20 mouse cellular contexts compared by ENCODE assay signal in genomic region chr2:128865061-128865460, GRCm38 (mm10). TPM values are rescaled to one million over a fixed set of nuclear protein-coding genes. Genes with fewer than 3 reads are reported as not detected.
DNase-seq lines count a peak whose midpoint lies in the region; ATAC-seq and TF ChIP-seq lines count a peak whose summit lies in the region.
"Had no signal": no experiment of that assay in that cellular context is flagged by ENCODE, and none has a peak within 500 bp of the region (broad histone marks: within the 10 kb centered on the region; RNA-seq: fewer than 3 reads in every experiment).

No protein-coding gene starts in this region.

- H3K27ac ChIP-seq in embryonic facial prominence, embryonic 14.5 days (replicated peaks; ENCODE audit: low read depth, low read length): no peak overlapping the region
- no peak overlapping the region for H3K27ac ChIP-seq in embryonic facial prominence, embryonic 10.5 days (replicated peaks)
- no peak overlapping the region for H3K27ac ChIP-seq in kidney, postnatal 0 days
- no peak overlapping the region for H3K27ac ChIP-seq in kidney, embryonic 15.5 days
- H3K27ac ChIP-seq in forebrain, embryonic 16.5 days (ENCODE audit: low read length): no peak overlapping the region
- H3K27ac ChIP-seq: embryonic facial prominence, embryonic 12.5 days; forebrain, embryonic 12.5 days; heart, embryonic 15.5 days; hindbrain, embryonic 13.5 days; hindbrain, postnatal 0 days had no signal

- ATAC-seq in embryonic facial prominence, embryonic 14.5 days (ENCODE audit: low read depth): no peak
- no peak for ATAC-seq in kidney, postnatal 0 days (replicated peaks; ENCODE audit: low FRiP score, low read depth)
- ATAC-seq in kidney, embryonic 15.5 days (replicated peaks; ENCODE audit: low FRiP score): no peak
- no peak for ATAC-seq in forebrain, embryonic 16.5 days
- ATAC-seq: forebrain, postnatal 0 days; hindbrain, postnatal 0 days had no signal

- no peak for TF ChIP-seq CTCF in kidney, postnatal 0 days (IDR thresholded peaks at IDR 0.05; ENCODE audit: low read depth)

- no peak for DNase-seq in embryonic facial prominence, embryonic 14.5 days (ENCODE audit: low spot score)
- DNase-seq in embryonic facial prominence, embryonic 10.5 days (ENCODE audit: low spot score): no peak
- DNase-seq in kidney, adult 18-20 months: peak; percentile 15
- no peak for DNase-seq in kidney, adult 11 months
- DNase-seq in kidney, postnatal 0 days (ENCODE audit: low spot score): peak; percentile 4
- DNase-seq: adrenal gland, adult 8-10 months; cerebellum, adult 18-20 months; cerebellum, adult 9-11 months; cerebellum, postnatal 36 days; forebrain, postnatal 0 days; gastrocnemius, postnatal 36 days; heart, adult 18-20 months; heart, postnatal 14 days had no signal

- no peaks in the 10 kb centered on the region for H3K9me3 ChIP-seq in embryonic facial prominence, embryonic 14.5 days (ENCODE audit: control insufficient read depth, low read length)
- no peaks in the 10 kb centered on the region for H3K9me3 ChIP-seq in embryonic facial prominence, embryonic 10.5 days
- H3K9me3 ChIP-seq in kidney, postnatal 0 days (replicated peaks; ENCODE audit: low read length): no peaks in the 10 kb centered on the region
- H3K9me3 ChIP-seq in kidney, embryonic 15.5 days (replicated peaks): no peaks in the 10 kb centered on the region
- no peaks in the 10 kb centered on the region for H3K9me3 ChIP-seq in forebrain, embryonic 16.5 days (ENCODE audit: control insufficient read depth, low read length)
- H3K9me3 ChIP-seq: embryonic facial prominence, embryonic 12.5 days; forebrain, embryonic 12.5 days; heart, embryonic 15.5 days; hindbrain, embryonic 13.5 days had no signal

- H3K9ac ChIP-seq in embryonic facial prominence, embryonic 14.5 days (ENCODE audit: low read depth, low read length): no peak overlapping the region
- no peak overlapping the region for H3K9ac ChIP-seq in kidney, postnatal 0 days (ENCODE audit: low read depth, low read length)
- no peak overlapping the region for H3K9ac ChIP-seq in kidney, embryonic 15.5 days
- H3K9ac ChIP-seq in forebrain, embryonic 16.5 days (replicated peaks; ENCODE audit: low read depth, low read length): no peak overlapping the region
- H3K9ac ChIP-seq: embryonic facial prominence, embryonic 12.5 days; forebrain, embryonic 12.5 days; forebrain, postnatal 0 days; heart, embryonic 15.5 days; hindbrain, embryonic 13.5 days had no signal

- H3K36me3 ChIP-seq in embryonic facial prominence, embryonic 14.5 days (ENCODE audit: control insufficient read depth, insufficient read depth, low read length): no peaks in the 10 kb centered on the region
- no peaks in the 10 kb centered on the region for H3K36me3 ChIP-seq in embryonic facial prominence, embryonic 10.5 days (replicated peaks)
- no peaks in the 10 kb centered on the region for H3K36me3 ChIP-seq in kidney, postnatal 0 days (ENCODE audit: insufficient read depth, low read length)
- H3K36me3 ChIP-seq in kidney, embryonic 15.5 days: no peaks in the 10 kb centered on the region
- no peaks in the 10 kb centered on the region for H3K36me3 ChIP-seq in forebrain, embryonic 16.5 days (ENCODE audit: control insufficient read depth, insufficient read depth)
- H3K36me3 ChIP-seq: embryonic facial prominence, embryonic 12.5 days; forebrain, embryonic 12.5 days; heart, embryonic 15.5 days; hindbrain, embryonic 13.5 days had no signal

- peak overlapping the region; percentile 18; the same call in 1 of the 2 replicates for H3K4me2 ChIP-seq in embryonic facial prominence, embryonic 14.5 days (ENCODE audit: low read depth, low read length)
- H3K4me2 ChIP-seq in kidney, postnatal 0 days (ENCODE audit: low read length): no peak overlapping the region
- H3K4me2 ChIP-seq in kidney, embryonic 15.5 days: no peak overlapping the region
- H3K4me2 ChIP-seq in forebrain, embryonic 16.5 days (ENCODE audit: low read length): no peak overlapping the region

- H3K4me1 ChIP-seq in embryonic facial prominence, embryonic 14.5 days (ENCODE audit: control insufficient read depth, insufficient read depth, low read length): no peaks in the 10 kb centered on the region; the same call in 1 of the 2 replicates
- peaks cover 18% of the 10 kb centered on the region for H3K4me1 ChIP-seq in embryonic facial prominence, embryonic 10.5 days
- H3K4me1 ChIP-seq in kidney, postnatal 0 days (replicated peaks; ENCODE audit: insufficient read depth, low read length): no peaks in the 10 kb centered on the region; the same call in 1 of the 2 replicates
- peaks cover 17% of the 10 kb centered on the region for H3K4me1 ChIP-seq in kidney, embryonic 15.5 days
- H3K4me1 ChIP-seq in forebrain, embryonic 16.5 days (replicated peaks; ENCODE audit: control insufficient read depth, insufficient read depth, low read length): peaks cover 7% of the 10 kb centered on the region
- H3K4me1 ChIP-seq: embryonic facial prominence, embryonic 12.5 days had no signal

- no peak overlapping the region for H3K4me3 ChIP-seq in embryonic facial prominence, embryonic 14.5 days (ENCODE audit: low read depth, low read length)
- H3K4me3 ChIP-seq in embryonic facial prominence, embryonic 10.5 days: no peak overlapping the region
- H3K4me3 ChIP-seq in kidney, postnatal 0 days (replicated peaks; ENCODE audit: low read depth, low read length): no peak overlapping the region
- H3K4me3 ChIP-seq in kidney, embryonic 15.5 days (replicated peaks): no peak overlapping the region
- H3K4me3 ChIP-seq in forebrain, embryonic 16.5 days (replicated peaks; ENCODE audit: low read length): no peak overlapping the region
- H3K4me3 ChIP-seq: embryonic facial prominence, embryonic 12.5 days had no signal

- 37% methylated on average over 3 of the region's 3 CpGs for WGBS in embryonic facial prominence, embryonic 14.5 days
- 52% methylated on average over 3 of the region's 3 CpGs for WGBS in embryonic facial prominence, embryonic 10.5 days
- 11% methylated on average over 3 of the region's 3 CpGs for WGBS in kidney, postnatal 0 days
- WGBS in kidney, embryonic 15.5 days: 31% methylated on average over 3 of the region's 3 CpGs
- 64% methylated on average over 3 of the region's 3 CpGs for WGBS in forebrain, embryonic 16.5 days

- peaks cover 21% of the 10 kb centered on the region; the same call in 1 of the 2 replicates for H3K27me3 ChIP-seq in embryonic facial prominence, embryonic 14.5 days (replicated peaks; ENCODE audit: control insufficient read depth, insufficient read depth, low read length)
- H3K27me3 ChIP-seq in embryonic facial prominence, embryonic 10.5 days (replicated peaks; ENCODE audit: low read depth, poor library complexity, severe bottlenecking): peaks cover 48% of the 10 kb centered on the region
- H3K27me3 ChIP-seq in kidney, postnatal 0 days (ENCODE audit: insufficient read depth, low read length): no peaks in the 10 kb centered on the region
- peaks cover 27% of the 10 kb centered on the region for H3K27me3 ChIP-seq in kidney, embryonic 15.5 days
- H3K27me3 ChIP-seq in forebrain, embryonic 16.5 days (replicated peaks; ENCODE audit: control insufficient read depth, insufficient read depth, low read length): peaks cover 4% of the 10 kb centered on the region; the same call in 1 of the 2 replicates

RNA-seq across cellular contexts. Expression of gene Fbln7, which starts 2.3 kb away (rescaled TPM):
- 9.1 and 9.8 TPM in 2 replicates for polyA plus RNA-seq in embryonic facial prominence, embryonic 14.5 days (2014; fragmentation: Nextera tagmentation; extraction: Ambion mirVana)
- 1.8 and 2.1 TPM in 2 replicates for polyA plus RNA-seq in embryonic facial prominence, embryonic 10.5 days (2016; fragmentation: Nextera tagmentation; extraction: Ambion mirVana)
- 7.9 and 8.0 TPM in 2 replicates for polyA plus RNA-seq in kidney, postnatal 0 days (2015; fragmentation: Nextera tagmentation; extraction: Ambion mirVana)
- polyA plus RNA-seq in kidney, embryonic 15.5 days (2015; fragmentation: Nextera tagmentation; extraction: Ambion mirVana): 5.1 and 6.2 TPM in 2 replicates
- 1.7 and 2.4 TPM in 2 replicates for polyA plus RNA-seq in forebrain, embryonic 16.5 days (2015; fragmentation: Nextera tagmentation; extraction: Ambion mirVana)

RNA-seq across cellular contexts. Expression of gene Tmem87b, which starts 47.1 kb away (rescaled TPM):
- polyA plus RNA-seq in embryonic facial prominence, embryonic 14.5 days (2014; fragmentation: Nextera tagmentation; extraction: Ambion mirVana): 26.8 and 28.4 TPM in 2 replicates
- polyA plus RNA-seq in embryonic facial prominence, embryonic 10.5 days (2016; fragmentation: Nextera tagmentation; extraction: Ambion mirVana): 29.7 TPM in 2 replicates
- 33.0 and 33.1 TPM in 2 replicates for polyA plus RNA-seq in kidney, postnatal 0 days (2015; fragmentation: Nextera tagmentation; extraction: Ambion mirVana)
- polyA plus RNA-seq in kidney, embryonic 15.5 days (2015; fragmentation: Nextera tagmentation; extraction: Ambion mirVana): 32.3 and 32.6 TPM in 2 replicates
- 45.3 and 45.5 TPM in 2 replicates for polyA plus RNA-seq in forebrain, embryonic 16.5 days (2015; fragmentation: Nextera tagmentation; extraction: Ambion mirVana)

Comparison
In these comparisons a context has a peak if more than half of its experiments do, and no peak if none do; other contexts are left out.
1. DNase-seq: peak in kidney, adult 18-20 months (single experiment) and kidney, postnatal 0 days (single experiment); none in embryonic facial prominence, embryonic 14.5 days (single experiment), embryonic facial prominence, embryonic 10.5 days (single experiment) and kidney, adult 11 months (single experiment).